Mouse (Mus musculus) C2C12 (cell line): ENCODE data around the gene Ptprm.

ENCODE experiments used
- CTCF ChIP-seq: IDR thresholded peaks from one replicate; pipeline ENCODE4 v1.5.1; 2011; ENCODE audit not compliant: control insufficient read depth, insufficient read depth, insufficient read length
- MAX ChIP-seq: IDR thresholded peaks from one replicate; pipeline ENCODE4 v1.6.1; 2011; ENCODE audit warnings: mild to moderate bottlenecking, control low read depth
- MYOG ChIP-seq: IDR thresholded peaks from one replicate; pipeline ENCODE4 v1.6.1; 2011; ENCODE audit not compliant: control insufficient read depth, insufficient read length; ENCODE audit errors: extremely low read depth
- USF1 ChIP-seq: IDR thresholded peaks from one replicate; pipeline ENCODE4 v1.6.1; 2011; ENCODE audit warnings: low read depth, mild to moderate bottlenecking, control low read depth, moderate library complexity

- TF ChIP-seq CTCF (no peak), MYOG (no peak), USF1 (no peak), MAX (no peak)
Measured at GRCm38 (mm10) chr17:67303326-67304099, 50.7 kb downstream of the Ptprm start.
